Mouse (Mus musculus): ENCODE data around the gene Tradd.

DNA sequence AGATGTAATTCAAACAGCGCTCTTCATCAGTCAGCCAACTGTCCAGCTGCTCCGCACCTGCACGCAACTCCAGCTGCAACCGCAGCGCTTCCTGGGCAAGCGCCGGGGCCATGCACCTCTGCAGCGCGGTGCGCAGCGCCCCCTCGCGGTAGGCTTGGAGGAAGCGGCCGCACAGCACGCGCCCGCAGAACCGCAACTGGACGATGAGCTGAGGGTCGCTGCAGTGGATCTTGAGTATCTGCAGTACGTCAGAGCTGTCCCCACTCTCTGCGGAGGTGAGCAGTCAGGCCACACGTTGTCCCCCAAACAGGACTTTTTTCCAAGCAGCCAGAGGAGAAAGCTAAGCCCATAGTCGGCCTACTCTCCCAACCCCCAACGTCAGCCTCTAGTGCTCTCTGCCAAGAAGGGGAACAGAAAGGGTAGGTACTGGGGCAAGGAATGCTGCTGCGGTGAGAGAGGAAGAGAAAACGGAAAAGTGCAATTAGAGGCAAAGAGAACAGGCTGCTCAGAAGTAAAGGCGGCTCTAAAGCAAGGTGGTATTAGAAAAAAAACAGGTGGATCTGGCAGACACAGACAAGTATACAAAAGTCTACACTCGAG lies 4.6 kb downstream of the Tradd start:
- TF ChIP-seq POLR2A (IDR thresholded peaks at IDR 0.05; ENCODE audit: borderline replicate concordance, extremely low read depth, insufficient read depth, insufficient read length, poor library complexity, severe bottlenecking) (no peak), CTCF (IDR thresholded peaks at IDR 0.05; ENCODE audit: borderline replicate concordance, extremely low read depth, insufficient read depth, insufficient read length) (peak; percentile 97)
